Mouse (Mus musculus) midbrain, embryonic 11.5 days (tissue): ENCODE measurements around the gene Pomp. TPM values are rescaled to one million over a fixed set of nuclear protein-coding genes. Genes with fewer than 3 reads are reported as not detected.

Experiments
- ATAC-seq: fragments of 200-750 bp; cut with Nextera tagmentation; 2 replicates; pipeline ENCODE4 v1.8.0; 2017; ENCODE audit warnings: moderate TSS enrichment, moderate library complexity; ENCODE audit not compliant: low FRiP score
- DNase-seq: peaks from one replicate; pipeline ENCODE4 v3.0.0; 2015; ENCODE audit warnings: low spot score; ENCODE audit errors: missing footprints
- H3K27ac ChIP-seq: fragments of 300-500 bp; sonication (generic); 2 replicates; pipeline ENCODE4 v1.5.1; 2014; ENCODE audit warnings: low read depth, low read length
- H3K27me3 ChIP-seq: fragments of 300-500 bp; sonication (generic); 2 replicates; pipeline ENCODE4 v1.6.1; 2014; ENCODE audit warnings: mild to moderate bottlenecking, low read length, moderate library complexity, mixed read lengths; ENCODE audit not compliant: control insufficient read depth, insufficient read depth
- H3K36me3 ChIP-seq: fragments of 300-500 bp; sonication (generic); 2 replicates; pipeline ENCODE4 v1.6.1; 2014; ENCODE audit warnings: mild to moderate bottlenecking, low read length, moderate library complexity, mixed read lengths; ENCODE audit not compliant: control insufficient read depth, insufficient read depth
- H3K4me1 ChIP-seq: fragments of 300-500 bp; sonication (generic); 2 replicates; pipeline ENCODE4 v1.6.1; 2014; ENCODE audit warnings: low read length; ENCODE audit not compliant: control insufficient read depth, insufficient read depth
- H3K4me2 ChIP-seq: fragments of 300-500 bp; sonication (generic); 2 replicates; pipeline ENCODE4 v1.6.1; 2014; ENCODE audit warnings: mild to moderate bottlenecking, moderate library complexity
- H3K4me3 ChIP-seq: fragments of 300-500 bp; sonication (generic); 2 replicates; pipeline ENCODE4 v1.5.1; 2014; ENCODE audit warnings: low read depth, low read length
- H3K9ac ChIP-seq: fragments of 300-500 bp; sonication (generic); 2 replicates; pipeline ENCODE4 v1.6.1; 2014; ENCODE audit warnings: low read length
- H3K9me3 ChIP-seq: fragments of 300-500 bp; sonication (generic); 2 replicates; pipeline ENCODE4 v1.6.1; 2016; ENCODE audit warnings: low read length; ENCODE audit not compliant: control insufficient read depth
- WGBS: fragments of 180-500 bp; shearing (Covaris S2); extraction: QIAGEN DNeasy Blood & Tissue Kit; methylation state at CpG from one replicate; pipeline ENCODE4 v1.1.7; 2014; 5-methylcytosine and 5-hydroxymethylcytosine counted together
- polyA plus RNA-seq: library from polyadenylated mRNA; unstranded; fragments of >200 nt; fragmentation: Nextera tagmentation; extraction: Ambion mirVana; gene quantifications from 2 replicates; pipeline ENCODE4 v1.2.1, GENCODE M21; 2014

Gene Pomp
- 562 and 573 TPM in 2 replicates for polyA plus RNA-seq

DNA sequence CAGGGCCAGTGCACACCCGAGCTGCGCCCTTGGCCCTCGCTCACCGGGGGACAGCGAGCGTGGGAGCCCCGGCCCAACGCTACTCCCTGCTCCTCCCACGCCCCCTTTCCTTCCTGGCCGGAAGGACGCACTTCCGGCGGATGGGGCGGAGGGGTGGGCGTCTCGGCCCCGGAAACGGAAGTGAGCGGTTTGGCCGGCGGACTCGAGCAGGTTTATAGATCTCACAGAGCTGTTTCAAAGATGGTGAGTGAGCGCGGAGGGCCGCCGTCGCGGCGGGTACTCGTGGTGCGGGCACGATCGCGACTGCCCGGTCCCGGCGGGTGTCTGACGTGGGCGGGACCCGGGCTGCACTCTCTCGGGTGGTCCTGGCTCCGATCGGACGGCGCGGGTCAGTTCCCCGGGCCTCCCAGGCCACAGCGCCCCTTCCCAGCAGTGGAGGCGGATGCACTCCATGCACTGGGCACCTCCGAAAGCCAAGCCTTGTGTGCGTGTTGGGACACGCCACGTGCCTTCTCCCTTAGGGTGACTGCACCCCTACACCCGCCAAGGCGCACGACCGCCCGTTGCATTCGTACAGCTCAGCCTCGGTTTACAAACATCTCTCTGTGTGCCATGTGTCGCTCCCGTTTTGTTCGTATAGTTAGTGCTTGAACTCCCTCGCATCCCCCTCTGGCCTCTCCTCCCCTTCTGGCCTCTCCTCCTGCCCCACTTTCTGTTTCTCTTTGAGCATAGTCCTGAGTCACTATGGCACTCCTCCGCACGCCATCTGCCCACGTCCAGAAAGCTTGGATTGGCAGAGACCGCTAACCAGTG lies at the start of gene Pomp:
TSS of gene Pomp (plus strand) at position 13 of the 813 bp plus-strand sequence.
- H3K9me3 ChIP-seq, result no peaks in the 10 kb centered on the region
- peaks cover 6% of the 10 kb centered on the region for H3K4me1 ChIP-seq
- H3K36me3 ChIP-seq, result peaks cover 11% of the 10 kb centered on the region; the same call in 1 of the 2 replicates
- DNase-seq (peak; percentile 99), ATAC-seq (peak; percentile 96)
- WGBS, result under 1% methylated on average over 67 of the region's 68 CpGs
- peak within 1 kb of the TSS; percentile 95 for H3K4me3 ChIP-seq
- H3K27ac ChIP-seq, result peak within 1 kb of the TSS; percentile 59; the same call in 1 of the 2 replicates
- peak within 1 kb of the TSS; percentile 90 for H3K4me2 ChIP-seq
- no peaks in the 10 kb centered on the region for H3K27me3 ChIP-seq
- peak within 1 kb of the TSS; percentile 92 for H3K9ac ChIP-seq

DNA sequence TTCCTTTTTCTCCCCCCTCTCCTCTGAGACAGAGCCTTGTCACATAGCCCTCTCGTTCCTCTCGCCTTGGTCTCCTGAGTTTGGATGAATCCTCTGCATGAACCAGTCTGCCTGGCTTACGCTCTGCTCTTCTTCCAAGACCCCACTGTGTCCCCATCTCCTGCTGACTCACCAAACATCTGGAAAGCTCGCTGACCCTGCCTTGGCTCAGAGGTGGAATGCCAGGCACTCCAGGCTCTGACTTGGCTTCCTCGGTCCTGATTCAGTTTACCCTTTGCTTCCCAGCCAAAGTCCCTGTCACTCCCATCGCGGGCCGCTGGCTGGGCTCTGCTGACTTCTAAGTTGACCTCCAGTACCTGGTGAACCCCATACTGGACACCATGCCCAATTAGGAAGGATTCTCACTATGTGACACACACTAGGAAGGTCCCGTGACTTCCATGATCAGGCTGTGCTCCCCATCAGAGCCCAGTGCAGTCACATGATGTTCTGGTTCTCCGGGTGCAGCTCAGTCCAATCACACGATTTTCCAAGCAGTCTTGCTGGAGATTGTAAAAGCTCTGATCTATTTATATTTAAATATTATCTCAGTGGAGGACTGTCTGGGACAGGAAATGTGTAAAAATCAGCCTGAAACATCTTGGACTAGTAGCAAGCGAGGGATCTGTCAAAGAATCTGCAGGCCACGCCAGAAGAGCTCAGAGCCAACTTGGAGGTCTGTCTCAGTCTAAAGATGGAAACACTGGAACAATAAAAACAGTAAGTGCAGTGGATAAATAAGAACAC lies 47.8 kb upstream of the Pomp start:
- Histone ChIP-seq H3K36me3 (no peaks in the 10 kb centered on the region), H3K9me3 (no peaks in the 10 kb centered on the region), H3K4me1 (no peaks in the 10 kb centered on the region), H3K4me3 (no peak overlapping the region), H3K9ac (no peak overlapping the region), H3K27me3 (no peaks in the 10 kb centered on the region), H3K27ac (no peak overlapping the region), H3K4me2 (no peak overlapping the region)
- 83% methylated on average over 13 of the region's 13 CpGs for WGBS
- no peak for ATAC-seq
- DNase-seq, result no peak

- H3K27ac ChIP-seq, result no peak overlapping the region
- WGBS, result 82% methylated on average over 13 of the region's 13 CpGs
- no peak overlapping the region for H3K4me2 ChIP-seq
- ATAC-seq (no peak), DNase-seq (no peak)
- no peaks in the 10 kb centered on the region for H3K4me1 ChIP-seq
- no peaks in the 10 kb centered on the region; the same call in 1 of the 2 replicates for H3K9me3 ChIP-seq
- H3K9ac ChIP-seq, result no peak overlapping the region
- no peak overlapping the region for H3K4me3 ChIP-seq
- no peaks in the 10 kb centered on the region for H3K36me3 ChIP-seq
- no peaks in the 10 kb centered on the region for H3K27me3 ChIP-seq
Measured at GRCm38 (mm10) chr5:147814971-147815370, 45.3 kb upstream of the Pomp start.

- DNase-seq (no peak), ATAC-seq (no peak)
- WGBS, result 87% methylated on average over 8 of the region's 8 CpGs
Measured at GRCm38 (mm10) chr5:147815592-147815991, 44.7 kb upstream of the Pomp start.

DNA sequence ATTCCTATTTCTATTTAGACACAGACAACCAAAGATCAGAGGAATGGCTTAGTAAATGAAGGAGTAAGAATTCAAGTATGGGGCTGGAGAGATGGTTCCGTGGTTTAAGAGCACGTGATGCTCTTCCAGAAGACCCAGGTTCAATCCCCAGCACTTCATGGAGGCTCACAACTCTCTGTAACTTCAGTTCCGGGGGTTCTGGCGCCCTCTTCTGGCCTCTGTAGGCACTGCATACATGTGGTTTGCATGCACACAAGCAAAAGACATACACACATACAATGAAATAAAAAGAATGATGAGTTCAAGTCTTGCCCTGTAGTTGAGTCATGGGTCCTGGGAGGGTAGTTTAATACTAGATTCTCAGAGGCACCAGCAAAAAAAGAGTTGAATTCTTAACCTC lies 43.8 kb upstream of the Pomp start:
- DNase-seq (no peak), ATAC-seq (no peak)
- no peak overlapping the region for H3K4me2 ChIP-seq

More at GRCm38 (mm10) chr5:147815592-147815991, 44.7 kb upstream of the Pomp start:
- Histone ChIP-seq H3K27me3 (no peaks in the 10 kb centered on the region), H3K27ac (no peak overlapping the region), H3K9ac (no peak overlapping the region), H3K36me3 (no peaks in the 10 kb centered on the region), H3K4me1 (no peaks in the 10 kb centered on the region), H3K4me3 (no peak overlapping the region), H3K4me2 (no peak overlapping the region), H3K9me3 (no peaks in the 10 kb centered on the region; the same call in 1 of the 2 replicates)

GRCm38 (mm10) chr5:147817747-147818496 lies 42.3 kb upstream of the Pomp start:
- ATAC-seq (no peak), DNase-seq (no peak)
- Histone ChIP-seq H3K27me3 (no peaks in the 10 kb centered on the region), H3K27ac (no peak overlapping the region), H3K9ac (no peak overlapping the region), H3K4me2 (no peak overlapping the region), H3K36me3 (no peaks in the 10 kb centered on the region), H3K9me3 (no peaks in the 10 kb centered on the region; the same call in 1 of the 2 replicates), H3K4me1 (no peaks in the 10 kb centered on the region), H3K4me3 (no peak overlapping the region)
- 90% methylated on average over 9 of the region's 9 CpGs for WGBS

More for the DNA sequence above, 43.8 kb upstream of the Pomp start:
- Histone ChIP-seq H3K4me3 (no peak overlapping the region), H3K9ac (no peak overlapping the region), H3K27me3 (no peaks in the 10 kb centered on the region), H3K9me3 (no peaks in the 10 kb centered on the region; the same call in 1 of the 2 replicates), H3K36me3 (no peaks in the 10 kb centered on the region), H3K4me1 (no peaks in the 10 kb centered on the region), H3K27ac (no peak overlapping the region)
- WGBS, result 64% methylated on average over 4 of the region's 4 CpGs

DNA sequence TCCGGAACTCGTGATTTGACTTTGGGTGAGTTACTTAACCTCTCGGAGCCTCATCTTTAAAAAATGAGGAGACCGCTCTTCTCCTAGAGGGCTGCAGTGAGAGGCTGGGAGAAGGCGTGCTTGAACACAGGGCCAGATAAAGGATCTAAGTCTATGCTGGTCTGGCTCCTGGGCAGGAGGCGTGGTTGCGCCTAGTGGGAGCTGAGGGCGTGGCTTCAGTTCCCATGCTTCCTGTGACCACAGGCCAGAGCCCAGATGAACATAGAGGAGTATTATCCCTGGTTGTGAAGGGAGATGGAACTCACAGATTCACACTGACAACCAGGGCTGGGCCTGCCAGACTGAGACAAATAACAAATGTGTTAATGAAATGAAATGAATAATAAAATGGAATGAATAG lies 41.4 kb upstream of the Pomp start:
- no peak overlapping the region for H3K27ac ChIP-seq

GRCm38 (mm10) chr5:147819895-147820294 lies 40.4 kb upstream of the Pomp start:
- Histone ChIP-seq H3K27ac (no peak overlapping the region), H3K27me3 (no peaks in the 10 kb centered on the region), H3K9ac (no peak overlapping the region), H3K36me3 (no peaks in the 10 kb centered on the region), H3K4me2 (no peak overlapping the region), H3K4me3 (no peak overlapping the region), H3K4me1 (no peaks in the 10 kb centered on the region), H3K9me3 (no peaks in the 10 kb centered on the region; the same call in 1 of the 2 replicates)
- DNase-seq (no peak), ATAC-seq (no peak)
- whole genome bisulfite sequencing, result 82% methylated on average over 7 of the region's 7 CpGs

More for the DNA sequence above, 41.4 kb upstream of the Pomp start:
- no peak for DNase-seq
- Histone ChIP-seq H3K9me3 (no peaks in the 10 kb centered on the region; the same call in 1 of the 2 replicates), H3K9ac (no peak overlapping the region), H3K27me3 (no peaks in the 10 kb centered on the region), H3K4me1 (no peaks in the 10 kb centered on the region), H3K4me3 (no peak overlapping the region), H3K4me2 (no peak overlapping the region), H3K36me3 (no peaks in the 10 kb centered on the region)
- no peak for ATAC-seq
- WGBS, result 91% methylated on average over 8 of the region's 8 CpGs
